Mouse (Mus musculus): ENCODE results near the gene Padi2. TPM values are rescaled to one million over a fixed set of nuclear protein-coding genes. Genes with fewer than 3 reads are reported as not detected.
A peak's percentile ranks its signal among the peaks of the same experiment; 100 is the strongest.

The Padi2 gene
- total RNA-seq (2017), result 41.3 to 73.2 TPM (median 47.7 TPM) in 3 replicates

DNA sequence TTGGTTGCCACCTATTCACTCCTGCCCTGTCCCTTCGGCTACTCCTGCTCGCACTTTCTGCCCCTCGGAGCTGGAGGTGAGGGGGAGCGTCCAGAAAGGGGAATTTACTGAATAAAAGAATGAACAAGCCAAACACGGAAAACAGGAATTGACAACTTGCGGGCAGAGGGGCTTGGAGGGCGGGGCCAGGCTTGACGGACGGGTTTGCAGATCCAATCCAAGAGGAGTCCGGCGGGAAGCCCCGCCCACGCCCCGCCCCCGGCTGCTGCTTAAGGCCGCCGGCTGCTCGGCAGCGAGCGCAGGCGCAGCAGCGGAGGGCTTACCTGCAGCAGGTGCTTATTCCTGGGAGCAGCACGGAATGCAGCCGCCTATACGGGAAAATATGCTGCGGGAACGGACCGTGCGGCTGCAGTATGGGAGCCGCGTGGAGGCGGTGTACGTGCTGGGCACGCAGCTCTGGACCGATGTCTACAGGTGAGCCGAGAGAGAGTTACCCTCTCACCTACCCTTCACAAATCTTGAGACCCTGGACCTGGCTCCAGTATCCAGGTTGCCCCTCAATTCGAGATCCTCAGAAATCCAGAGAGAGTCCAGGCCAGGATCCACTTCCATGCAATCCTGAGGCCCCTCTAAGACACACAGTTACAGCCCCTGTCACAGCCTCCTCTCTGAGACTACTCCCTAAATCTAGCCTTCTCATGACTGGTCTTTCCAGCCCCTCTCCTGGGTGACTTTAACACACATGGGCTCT lies at the start of gene Padi2:
Padi2 (plus strand) TSS at position 269 of the 751 bp plus-strand sequence.
- ATAC-seq (replicated peaks; ENCODE audit: insufficient number of reproducible peaks, low FRiP score, low TSS enrichment, poor library complexity, severe bottlenecking), result peak; percentile 38

DNA sequence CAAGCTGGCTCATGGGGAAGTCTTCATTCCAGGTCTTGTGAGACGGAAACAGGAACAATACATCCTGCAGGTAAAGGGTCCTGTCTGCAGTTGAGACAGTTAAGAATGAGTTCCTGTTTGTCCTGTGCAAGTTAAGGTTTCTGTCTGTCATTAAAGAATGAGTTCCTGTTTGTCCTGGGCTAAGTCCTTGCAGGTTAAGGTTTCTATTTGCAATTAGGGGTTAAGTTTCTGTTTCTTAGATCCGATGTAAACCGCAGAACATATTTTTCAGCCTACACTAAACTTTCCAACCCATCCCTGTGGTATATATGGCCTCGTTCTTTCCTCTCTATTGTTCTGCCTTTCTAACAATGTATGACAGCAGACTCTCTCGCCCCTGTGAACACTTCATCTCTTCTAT lies 49.1 kb upstream of the Padi2 start:
- ATAC-seq (replicated peaks; ENCODE audit: insufficient number of reproducible peaks, low FRiP score, low TSS enrichment, poor library complexity, severe bottlenecking), result no peak

- ATAC-seq (replicated peaks; ENCODE audit: insufficient number of reproducible peaks, low FRiP score, low TSS enrichment, poor library complexity, severe bottlenecking), result no peak
Observed at GRCm38 (mm10) chr4:140857813-140858212, 48.3 kb upstream of the Padi2 start.

DNA sequence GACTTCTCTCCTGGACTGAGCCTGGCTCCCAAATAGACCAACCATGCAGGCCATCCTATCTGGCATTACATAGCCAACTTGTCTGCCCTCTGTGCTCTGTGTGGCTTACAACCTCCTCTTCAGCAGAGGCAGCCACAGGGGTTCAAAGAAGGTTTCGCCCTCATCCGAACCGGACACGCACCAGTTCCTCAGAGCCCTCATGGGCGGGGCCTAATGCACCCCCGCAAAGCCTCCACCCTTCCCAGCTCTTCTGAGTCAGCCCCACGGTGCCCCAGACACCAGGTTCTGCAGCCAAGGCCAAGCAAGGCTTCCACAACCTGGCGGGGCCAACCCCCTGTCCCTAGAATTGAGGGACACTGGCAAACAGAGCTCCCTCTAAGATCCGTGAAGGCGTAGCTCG lies 46.9 kb upstream of the Padi2 start:
- ATAC-seq (replicated peaks; ENCODE audit: insufficient number of reproducible peaks, low FRiP score, low TSS enrichment, poor library complexity, severe bottlenecking), result 0 out of 2 replicates have a peak, but pooled peaks have one; percentile 45

GRCm38 (mm10) chr4:140860125-140860766 lies 45.9 kb upstream of the Padi2 start:
- 0 out of 2 replicates have a peak, but pooled peaks have one; percentile 48 for ATAC-seq (replicated peaks; ENCODE audit: insufficient number of reproducible peaks, low FRiP score, low TSS enrichment, poor library complexity, severe bottlenecking)

DNA sequence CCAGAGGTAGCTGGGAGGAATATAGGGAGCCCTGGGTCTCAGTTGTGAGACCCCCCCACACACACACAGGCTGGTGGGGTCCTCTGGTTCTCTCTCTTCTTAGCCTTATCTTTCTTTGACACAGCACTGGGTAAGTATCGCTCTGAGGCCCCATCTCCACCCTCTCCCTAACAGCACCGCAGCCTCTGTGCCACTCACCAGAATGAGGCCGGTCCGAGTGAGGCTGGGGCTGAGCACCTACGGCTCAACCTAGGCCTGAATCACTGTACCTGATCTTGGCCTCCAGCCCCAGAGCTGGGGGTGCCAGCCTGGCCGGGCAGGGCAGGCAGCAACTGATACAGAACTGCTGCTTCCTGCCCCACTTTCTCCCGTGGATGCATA lies 45.4 kb upstream of the Padi2 start:
- no peak for ATAC-seq (replicated peaks; ENCODE audit: insufficient number of reproducible peaks, low FRiP score, low TSS enrichment, poor library complexity, severe bottlenecking)

- no peak for ATAC-seq (replicated peaks; ENCODE audit: insufficient number of reproducible peaks, low FRiP score, low TSS enrichment, poor library complexity, severe bottlenecking)
Observed at GRCm38 (mm10) chr4:140862036-140862650, 44.0 kb upstream of the Padi2 start.

DNA sequence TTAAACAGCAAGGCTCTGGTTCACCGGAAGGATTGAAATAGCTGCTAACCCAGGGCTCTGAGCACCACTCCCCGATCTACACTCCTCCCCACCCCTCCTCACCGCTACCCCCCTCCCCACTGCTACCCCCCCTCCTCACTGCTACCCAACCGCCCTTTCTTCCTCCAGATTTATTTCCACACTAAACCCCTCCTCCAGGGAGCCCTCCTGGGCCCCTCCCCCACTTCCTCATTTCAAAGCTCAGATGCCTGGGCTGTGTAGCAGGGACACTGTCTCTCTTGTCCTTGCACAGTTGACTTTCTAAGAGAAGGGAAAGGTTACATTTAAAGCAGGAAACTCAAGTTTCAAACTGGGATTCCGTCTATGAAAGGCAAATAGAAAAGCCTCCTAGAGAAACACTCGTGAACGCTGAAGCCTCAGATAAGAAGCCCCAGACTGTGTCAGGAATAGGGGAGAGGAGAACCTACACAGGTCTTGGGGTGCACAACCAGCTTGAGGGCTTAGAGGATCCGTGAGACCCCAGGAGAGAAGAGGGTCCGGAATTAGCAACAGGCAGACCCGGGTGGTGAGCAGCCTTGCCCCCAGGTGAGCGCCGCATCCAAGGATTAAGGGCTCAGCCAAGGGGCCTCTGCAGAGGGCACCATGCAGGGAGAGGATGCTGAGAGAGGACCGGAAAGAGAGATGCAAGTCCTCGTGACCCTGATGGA lies 37.5 kb upstream of the Padi2 start:
- no peak for ATAC-seq (replicated peaks; ENCODE audit: insufficient number of reproducible peaks, low FRiP score, low TSS enrichment, poor library complexity, severe bottlenecking)

- ATAC-seq (replicated peaks; ENCODE audit: insufficient number of reproducible peaks, low FRiP score, low TSS enrichment, poor library complexity, severe bottlenecking), result no peak
Observed at GRCm38 (mm10) chr4:140869945-140870344, 36.2 kb upstream of the Padi2 start.

DNA sequence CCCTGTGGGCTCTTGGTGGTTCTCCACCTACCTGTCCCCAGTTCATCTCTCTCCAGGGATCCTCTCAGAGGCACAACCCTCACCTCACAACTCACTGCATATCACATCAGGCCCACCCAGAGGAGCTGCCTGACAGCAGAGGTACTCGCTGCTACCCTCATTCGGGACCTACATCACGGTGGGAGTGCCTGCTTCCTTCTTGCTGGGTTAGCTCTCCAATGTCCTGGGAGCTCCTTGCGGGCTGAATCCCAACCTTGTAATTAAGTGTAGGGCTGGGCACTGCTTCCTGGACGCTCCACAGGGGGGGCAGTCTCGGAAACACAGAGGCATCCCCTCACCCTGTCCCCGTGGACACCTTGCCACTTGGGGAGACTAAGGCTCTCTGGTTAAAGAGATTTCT lies 35.3 kb upstream of the Padi2 start:
- ATAC-seq (replicated peaks; ENCODE audit: insufficient number of reproducible peaks, low FRiP score, low TSS enrichment, poor library complexity, severe bottlenecking), result no peak

GRCm38 (mm10) chr4:140871376-140871775 lies 34.8 kb upstream of the Padi2 start:
- ATAC-seq (replicated peaks; ENCODE audit: insufficient number of reproducible peaks, low FRiP score, low TSS enrichment, poor library complexity, severe bottlenecking), result no peak

DNA sequence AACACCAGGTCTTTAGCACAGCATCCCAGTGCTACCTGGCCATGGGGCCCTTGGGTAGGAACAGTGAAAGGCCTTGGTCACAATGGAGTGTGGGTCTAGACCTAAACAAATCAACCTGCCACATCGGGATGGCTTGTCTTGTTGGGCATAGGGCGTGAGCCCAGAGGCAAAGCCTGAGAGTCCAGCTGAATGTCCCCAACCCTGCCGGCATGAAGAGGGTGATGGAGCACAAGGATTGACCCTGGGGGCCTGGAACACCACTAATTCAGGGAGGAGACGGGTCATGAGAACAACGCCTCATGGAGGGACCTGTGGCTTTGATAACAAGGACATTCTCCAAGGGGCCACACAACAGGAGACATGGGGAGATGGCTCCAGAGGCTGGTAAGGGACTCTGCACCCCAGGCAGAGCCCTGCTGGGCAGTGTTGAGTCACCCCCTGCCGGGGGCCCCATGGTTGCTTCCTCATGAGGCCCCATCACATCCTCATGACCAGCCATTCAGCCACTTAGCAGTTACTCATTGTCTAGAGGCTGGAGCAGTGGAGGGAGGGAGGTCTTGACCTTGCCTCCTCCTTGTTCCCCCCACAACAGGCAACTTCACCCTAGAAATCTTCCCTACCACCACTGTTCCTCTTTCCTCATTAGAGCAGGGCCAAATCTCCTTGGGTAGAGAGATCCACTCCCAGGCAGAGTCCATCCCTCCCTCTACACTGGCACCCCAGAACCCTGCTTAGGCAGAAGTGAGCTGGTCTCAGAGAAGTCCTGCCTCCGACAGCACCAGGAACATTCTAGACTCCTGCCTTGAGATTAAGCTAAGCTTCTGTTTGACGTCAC lies 34.1 kb upstream of the Padi2 start:
- peak; percentile 69 for ATAC-seq (replicated peaks; ENCODE audit: insufficient number of reproducible peaks, low FRiP score, low TSS enrichment, poor library complexity, severe bottlenecking)

GRCm38 (mm10) chr4:140872686-140872992 lies 33.5 kb upstream of the Padi2 start:
- ATAC-seq (replicated peaks; ENCODE audit: insufficient number of reproducible peaks, low FRiP score, low TSS enrichment, poor library complexity, severe bottlenecking), result no peak

DNA sequence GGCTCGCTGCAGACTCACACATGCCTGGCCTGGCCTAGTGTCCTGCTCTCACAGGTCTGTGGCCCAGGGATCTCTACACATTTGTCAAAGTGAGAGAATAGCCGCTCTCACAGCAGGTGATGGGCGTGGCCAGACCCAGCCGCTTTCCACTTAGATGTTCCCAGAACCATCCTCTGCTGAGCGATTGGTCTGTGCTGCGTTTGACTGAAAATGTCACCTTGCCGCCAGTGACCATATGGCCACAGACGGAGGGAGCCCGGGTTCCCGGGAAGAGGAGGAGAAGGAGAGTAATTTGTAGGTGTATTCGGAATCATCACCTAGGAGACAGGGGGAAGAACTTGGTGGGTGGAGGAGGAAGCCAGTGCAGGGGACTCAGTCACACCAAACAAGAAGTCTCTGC lies 33.1 kb upstream of the Padi2 start:
- ATAC-seq (replicated peaks; ENCODE audit: insufficient number of reproducible peaks, low FRiP score, low TSS enrichment, poor library complexity, severe bottlenecking), result no peak

DNA sequence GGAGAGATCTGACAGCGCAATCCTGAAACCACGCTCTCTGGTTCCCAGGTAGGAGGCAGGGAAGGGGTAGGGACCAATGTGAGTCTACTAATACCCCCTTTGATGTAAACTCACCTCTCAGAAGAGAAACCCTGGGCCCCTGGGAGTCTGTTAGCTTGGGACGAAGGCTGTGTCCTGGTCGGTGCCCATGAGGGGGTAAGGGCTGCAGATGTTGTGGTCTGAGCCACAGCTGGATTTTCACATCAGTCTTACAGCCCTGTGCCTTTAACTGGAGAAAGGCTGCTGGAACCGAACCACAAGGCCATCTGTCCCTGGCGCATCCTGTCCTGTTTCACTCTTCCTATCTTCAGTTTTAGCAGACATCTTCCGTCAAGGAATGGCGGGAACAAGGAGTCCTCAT lies 30.0 kb upstream of the Padi2 start:
- ATAC-seq (replicated peaks; ENCODE audit: insufficient number of reproducible peaks, low FRiP score, low TSS enrichment, poor library complexity, severe bottlenecking), result no peak

GRCm38 (mm10) chr4:140876681-140877080 lies 29.5 kb upstream of the Padi2 start:
- no peak for ATAC-seq (replicated peaks; ENCODE audit: insufficient number of reproducible peaks, low FRiP score, low TSS enrichment, poor library complexity, severe bottlenecking)

- no peak for ATAC-seq (replicated peaks; ENCODE audit: insufficient number of reproducible peaks, low FRiP score, low TSS enrichment, poor library complexity, severe bottlenecking)
Observed at GRCm38 (mm10) chr4:140877441-140877840, 28.7 kb upstream of the Padi2 start.

DNA sequence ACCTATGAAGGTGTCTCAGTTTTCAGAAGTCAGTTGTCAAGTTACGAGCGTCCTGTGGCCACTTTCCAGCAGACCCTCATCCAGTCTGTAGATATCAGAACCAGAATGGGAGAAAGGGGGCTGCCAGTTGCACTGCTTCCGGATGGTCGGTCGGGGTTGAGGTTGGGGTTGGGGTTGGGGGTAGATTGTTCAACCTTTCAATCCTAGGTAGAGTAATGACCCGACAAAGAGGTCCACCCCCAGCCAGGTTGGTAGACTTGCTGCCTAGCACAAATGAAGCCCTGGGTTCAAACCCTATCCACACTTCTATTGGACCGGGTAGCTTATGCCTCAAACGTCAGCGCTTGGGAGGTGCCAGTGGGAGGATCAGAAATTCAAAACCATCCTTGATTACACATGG lies 27.5 kb upstream of the Padi2 start:
- no peak for ATAC-seq (replicated peaks; ENCODE audit: insufficient number of reproducible peaks, low FRiP score, low TSS enrichment, poor library complexity, severe bottlenecking)

DNA sequence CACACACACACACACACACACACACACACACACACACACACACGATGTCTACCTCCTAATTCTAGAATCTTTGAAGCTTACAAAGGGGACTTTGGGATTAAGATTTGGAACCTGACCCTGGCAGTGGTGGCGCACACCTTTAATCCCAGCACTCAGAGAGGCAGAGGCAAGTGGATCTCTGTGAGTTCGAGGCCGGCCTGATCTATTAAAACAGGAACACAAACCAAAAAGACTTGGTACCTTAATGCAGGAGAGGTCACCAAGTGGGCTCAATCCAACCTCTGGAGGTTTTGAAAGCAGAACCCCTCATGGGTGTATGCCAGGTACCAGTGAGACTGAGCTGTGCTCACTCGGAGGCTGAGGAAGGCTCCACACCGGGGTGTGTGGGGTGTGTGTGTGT lies 27.0 kb upstream of the Padi2 start:
- no peak for ATAC-seq (replicated peaks; ENCODE audit: insufficient number of reproducible peaks, low FRiP score, low TSS enrichment, poor library complexity, severe bottlenecking)

All from monocyte, adult 5-6 weeks (primary cell).